Mouse (Mus musculus) midbrain, embryonic 15.5 days (tissue): ENCODE measurements at regions not wholly inside any gene's neighbourhood (a gene's known extent, or its start where the extent isn't known, plus 50 kb on each side); places are given as distances from the start of the nearest gene placed in this dataset.
A peak's percentile ranks its signal among the peaks of the same experiment; 100 is the strongest.

Experiments
- ATAC-seq: fragments of 200-750 bp; cut with Nextera tagmentation; replicated peaks from 2 replicates; pipeline ENCODE4 v1.8.0; 2017; ENCODE audit warnings: moderate TSS enrichment
- H3K27ac ChIP-seq: fragments of 300-500 bp; sonication (generic); 2 replicates; pipeline ENCODE4 v1.5.1; 2015; ENCODE audit warnings: mild to moderate bottlenecking, inconsistent platforms
- H3K27me3 ChIP-seq: fragments of 300-500 bp; sonication (generic); replicated peaks from 2 replicates; pipeline ENCODE4 v1.6.1; 2015; ENCODE audit warnings: inconsistent platforms
- H3K36me3 ChIP-seq: fragments of 300-500 bp; sonication (generic); replicated peaks from 2 replicates; pipeline ENCODE4 v1.6.1; 2015; ENCODE audit warnings: inconsistent platforms
- H3K4me1 ChIP-seq: fragments of 300-500 bp; sonication (generic); 2 replicates; pipeline ENCODE4 v1.6.1; 2015; ENCODE audit warnings: inconsistent platforms
- H3K4me2 ChIP-seq: fragments of 300-500 bp; sonication (generic); 2 replicates; pipeline ENCODE4 v1.6.1; 2015; ENCODE audit warnings: inconsistent platforms, mild to moderate bottlenecking, moderate library complexity
- H3K4me3 ChIP-seq: fragments of 300-500 bp; sonication (generic); 2 replicates; pipeline ENCODE4 v1.5.1; 2015; ENCODE audit warnings: mild to moderate bottlenecking, inconsistent platforms
- H3K9ac ChIP-seq: fragments of 300-500 bp; sonication (generic); 2 replicates; pipeline ENCODE4 v1.6.1; 2015; ENCODE audit warnings: mild to moderate bottlenecking, inconsistent platforms
- H3K9me3 ChIP-seq: fragments of 300-500 bp; sonication (generic); 2 replicates; pipeline ENCODE4 v1.6.1; 2016; ENCODE audit warnings: inconsistent platforms
- WGBS: fragments of 180-500 bp; shearing (Covaris S2); methylation state at CpG from one replicate; pipeline ENCODE4 v1.1.7; 2015; ENCODE audit warnings: mixed read lengths; 5-methylcytosine and 5-hydroxymethylcytosine counted together

GRCm38 (mm10) chr6:59556668-59557310 lies 130.7 kb upstream of the Gprin3 start:
- no peak for ATAC-seq
- H3K27ac ChIP-seq = no peak overlapping the region
- no peaks in the 10 kb centered on the region for H3K4me1 ChIP-seq
- no peak overlapping the region for H3K9ac ChIP-seq
- WGBS = 96% methylated on average over 1 of the region's 1 CpGs
- H3K9me3 ChIP-seq = no peaks in the 10 kb centered on the region
- H3K4me2 ChIP-seq = no peak overlapping the region
- no peaks in the 10 kb centered on the region for H3K27me3 ChIP-seq
- H3K36me3 ChIP-seq = no peaks in the 10 kb centered on the region
- H3K4me3 ChIP-seq = no peak overlapping the region

GRCm38 (mm10) chr6:59537025-59537424 lies 110.9 kb upstream of the Gprin3 start:
- no peak overlapping the region for H3K4me2 ChIP-seq
- no peaks in the 10 kb centered on the region for H3K9me3 ChIP-seq
- 72% methylated on average over 2 of the region's 2 CpGs for WGBS
- no peaks in the 10 kb centered on the region for H3K4me1 ChIP-seq
- no peak for ATAC-seq
- no peaks in the 10 kb centered on the region for H3K36me3 ChIP-seq
- H3K9ac ChIP-seq = no peak overlapping the region
- H3K4me3 ChIP-seq = no peak overlapping the region
- no peaks in the 10 kb centered on the region for H3K27me3 ChIP-seq
- H3K27ac ChIP-seq = no peak overlapping the region

GRCm38 (mm10) chr6:59524940-59525265 lies 98.8 kb upstream of the Gprin3 start:
- WGBS = 81% methylated on average over 1 of the region's 1 CpGs
- H3K36me3 ChIP-seq = no peaks in the 10 kb centered on the region
- no peak overlapping the region for H3K9ac ChIP-seq
- no peak overlapping the region for H3K4me3 ChIP-seq
- H3K4me2 ChIP-seq = no peak overlapping the region
- H3K27me3 ChIP-seq = no peaks in the 10 kb centered on the region
- no peak for ATAC-seq
- H3K4me1 ChIP-seq = no peaks in the 10 kb centered on the region
- H3K9me3 ChIP-seq = no peaks in the 10 kb centered on the region
- H3K27ac ChIP-seq = no peak overlapping the region

GRCm38 (mm10) chr6:59524095-59524939 lies 98.2 kb upstream of the Gprin3 start:
- no peaks in the 10 kb centered on the region for H3K9me3 ChIP-seq
- no peak overlapping the region for H3K4me3 ChIP-seq
- no peak overlapping the region for H3K9ac ChIP-seq
- H3K4me1 ChIP-seq = no peaks in the 10 kb centered on the region
- ATAC-seq = no peak
- H3K27ac ChIP-seq = no peak overlapping the region
- H3K27me3 ChIP-seq = no peaks in the 10 kb centered on the region
- H3K4me2 ChIP-seq = no peak overlapping the region
- no peaks in the 10 kb centered on the region for H3K36me3 ChIP-seq
- 93% methylated on average over 1 of the region's 1 CpGs for WGBS

- no peak for ATAC-seq
- Histone ChIP-seq H3K27me3 (no peaks in the 10 kb centered on the region), H3K9me3 (no peaks in the 10 kb centered on the region), H3K4me3 (no peak overlapping the region), H3K27ac (no peak overlapping the region), H3K36me3 (no peaks in the 10 kb centered on the region), H3K9ac (no peak overlapping the region), H3K4me1 (no peaks in the 10 kb centered on the region), H3K4me2 (no peak overlapping the region)
Measured at GRCm38 (mm10) chr6:59522960-59523359, 96.9 kb upstream of the Gprin3 start.

GRCm38 (mm10) chr6:59500818-59501217 lies 74.7 kb upstream of the Gprin3 start:
- H3K4me3 ChIP-seq = no peak overlapping the region
- no peaks in the 10 kb centered on the region for H3K27me3 ChIP-seq
- H3K4me2 ChIP-seq = no peak overlapping the region
- H3K9ac ChIP-seq = no peak overlapping the region
- WGBS = 41% methylated on average over 1 of the region's 1 CpGs
- H3K27ac ChIP-seq = no peak overlapping the region
- no peaks in the 10 kb centered on the region for H3K9me3 ChIP-seq
- no peaks in the 10 kb centered on the region for H3K36me3 ChIP-seq
- H3K4me1 ChIP-seq = no peaks in the 10 kb centered on the region
- ATAC-seq = no peak

- 67% methylated on average over 1 of the region's 1 CpGs for WGBS
- Histone ChIP-seq H3K4me3 (no peak overlapping the region), H3K27me3 (no peaks in the 10 kb centered on the region), H3K9ac (no peak overlapping the region), H3K4me1 (no peaks in the 10 kb centered on the region), H3K9me3 (no peaks in the 10 kb centered on the region), H3K27ac (no peak overlapping the region), H3K4me2 (no peak overlapping the region), H3K36me3 (no peaks in the 10 kb centered on the region)
- no peak for ATAC-seq
Measured at GRCm38 (mm10) chr6:59498800-59499199, 72.7 kb upstream of the Gprin3 start.

- H3K4me2 ChIP-seq = no peak overlapping the region
- no peaks in the 10 kb centered on the region for H3K27me3 ChIP-seq
- H3K27ac ChIP-seq = no peak overlapping the region
- no peaks in the 10 kb centered on the region for H3K9me3 ChIP-seq
- 40% methylated on average over 7 of the region's 7 CpGs for WGBS
- H3K9ac ChIP-seq = no peak overlapping the region
- no peaks in the 10 kb centered on the region for H3K36me3 ChIP-seq
- no peaks in the 10 kb centered on the region for H3K4me1 ChIP-seq
- no peak overlapping the region for H3K4me3 ChIP-seq
- no peak for ATAC-seq
Measured at GRCm38 (mm10) chr6:59498079-59498478, 72.0 kb upstream of the Gprin3 start.

GRCm38 (mm10) chr6:59489001-59489575 lies 63.0 kb upstream of the Gprin3 start:
- no peaks in the 10 kb centered on the region for H3K27me3 ChIP-seq
- H3K9ac ChIP-seq = no peak overlapping the region
- H3K4me1 ChIP-seq = no peaks in the 10 kb centered on the region
- 78% methylated on average over 3 of the region's 3 CpGs for WGBS
- H3K27ac ChIP-seq = no peak overlapping the region
- no peaks in the 10 kb centered on the region for H3K36me3 ChIP-seq
- ATAC-seq = no peak
- no peaks in the 10 kb centered on the region for H3K9me3 ChIP-seq
- H3K4me3 ChIP-seq = no peak overlapping the region
- no peak overlapping the region for H3K4me2 ChIP-seq

GRCm38 (mm10) chr6:59488386-59488785 lies 62.3 kb upstream of the Gprin3 start:
- Histone ChIP-seq H3K4me2 (no peak overlapping the region), H3K36me3 (no peaks in the 10 kb centered on the region), H3K27me3 (no peaks in the 10 kb centered on the region), H3K4me3 (no peak overlapping the region), H3K9ac (no peak overlapping the region), H3K4me1 (no peaks in the 10 kb centered on the region), H3K27ac (no peak overlapping the region), H3K9me3 (no peaks in the 10 kb centered on the region)
- no peak for ATAC-seq
- WGBS = 55% methylated on average over 1 of the region's 1 CpGs

GRCm38 (mm10) chr6:59484004-59484403 lies 57.9 kb upstream of the Gprin3 start:
- no peak overlapping the region for H3K4me3 ChIP-seq
- H3K27me3 ChIP-seq = no peaks in the 10 kb centered on the region
- H3K27ac ChIP-seq = no peak overlapping the region
- ATAC-seq = no peak
- H3K9ac ChIP-seq = no peak overlapping the region
- no peaks in the 10 kb centered on the region for H3K36me3 ChIP-seq
- no peak overlapping the region for H3K4me2 ChIP-seq
- H3K9me3 ChIP-seq = no peaks in the 10 kb centered on the region
- H3K4me1 ChIP-seq = no peaks in the 10 kb centered on the region
- WGBS = 90% methylated on average over 3 of the region's 3 CpGs

GRCm38 (mm10) chr6:59483587-59483986 lies 57.5 kb upstream of the Gprin3 start:
- WGBS = 14% methylated on average over 3 of the region's 3 CpGs

More at GRCm38 (mm10) chr6:59483587-59483986, 57.5 kb upstream of the Gprin3 start:
- H3K4me2 ChIP-seq = no peak overlapping the region
- H3K27ac ChIP-seq = no peak overlapping the region
- H3K9me3 ChIP-seq = no peaks in the 10 kb centered on the region
- peak; percentile 87 for ATAC-seq
- H3K9ac ChIP-seq = no peak overlapping the region
- H3K27me3 ChIP-seq = no peaks in the 10 kb centered on the region
- no peaks in the 10 kb centered on the region for H3K36me3 ChIP-seq
- no peak overlapping the region for H3K4me3 ChIP-seq
- no peaks in the 10 kb centered on the region for H3K4me1 ChIP-seq
